Mouse (Mus musculus) heart, embryonic 14.5 days (tissue): ENCODE data around the gene Cd68. TPM values are rescaled to one million over a fixed set of nuclear protein-coding genes. Genes with fewer than 3 reads are reported as not detected.
A peak's percentile ranks its signal among the peaks of the same experiment; 100 is the strongest.
"Not testable (repeated sequence)": the region's sequence is repeated elsewhere in the genome, so short reads cannot be mapped to it uniquely, and the experiment has no call there.

ENCODE experiments used
- ATAC-seq: fragments of 200-750 bp; cut with Nextera tagmentation; 2 replicates; pipeline ENCODE4 v1.8.0; 2017; ENCODE audit warnings: low read depth, moderate TSS enrichment; ENCODE audit not compliant: insufficient number of reproducible peaks, insufficient read depth, low FRiP score
- H3K27ac ChIP-seq, 2 experiments: fragments of 200-500 bp in 1 of 2; fragments of 300-500 bp in 1 of 2; sonication (generic) in 1 of 2; replicated peaks in 1 of 2; 2 replicates each; pipeline ENCODE4 v1.5.1; 2012 to 2014; ENCODE audit warnings: low read depth in 2 of 2, low read length in 2 of 2, control low read depth in 1 of 2, mild to moderate bottlenecking in 1 of 2, mixed read lengths in 1 of 2; ENCODE audit not compliant: control insufficient read depth in 1 of 2, insufficient read depth in 1 of 2
- H3K27me3 ChIP-seq: fragments of 300-500 bp; sonication (generic); 2 replicates; pipeline ENCODE4 v1.6.1; 2014; ENCODE audit warnings: mild to moderate bottlenecking, low read length, control low read depth; ENCODE audit not compliant: control insufficient read depth, insufficient read depth
- H3K36me3 ChIP-seq: fragments of 300-500 bp; sonication (generic); 2 replicates; pipeline ENCODE4 v1.6.1; 2014; ENCODE audit warnings: mild to moderate bottlenecking, control low read depth, low read length, mixed read lengths; ENCODE audit not compliant: control insufficient read depth, insufficient read depth
- H3K4me1 ChIP-seq, 2 experiments: fragments of 200-500 bp in 1 of 2; fragments of 300-500 bp in 1 of 2; sonication (generic) in 1 of 2; 2 replicates each; pipeline ENCODE4 v1.6.1; 2012 to 2014; ENCODE audit warnings: low read length in 2 of 2, control low read depth in 1 of 2, mixed read lengths in 1 of 2; ENCODE audit not compliant: control insufficient read depth in 2 of 2, insufficient read depth in 2 of 2
- H3K4me2 ChIP-seq: fragments of 300-500 bp; sonication (generic); 2 replicates; pipeline ENCODE4 v1.6.1; 2014; ENCODE audit warnings: mild to moderate bottlenecking, low read length
- H3K4me3 ChIP-seq, 2 experiments: fragments of 200-500 bp in 1 of 2; fragments of 300-500 bp in 1 of 2; sonication (generic) in 1 of 2; 2 replicates each; pipeline ENCODE4 v1.5.1; 2012 to 2014; ENCODE audit warnings: low read length in 2 of 2, mild to moderate bottlenecking in 2 of 2, control low read depth in 1 of 2, low read depth in 1 of 2, moderate library complexity in 1 of 2; ENCODE audit not compliant: control insufficient read depth in 1 of 2, insufficient read depth in 1 of 2
- H3K9ac ChIP-seq: fragments of 300-500 bp; sonication (generic); 2 replicates; pipeline ENCODE4 v1.6.1; 2014; ENCODE audit warnings: mild to moderate bottlenecking, low read length
- H3K9me3 ChIP-seq: fragments of 300-500 bp; sonication (generic); 2 replicates; pipeline ENCODE4 v1.6.1; 2016; ENCODE audit warnings: low read length, control low read depth; ENCODE audit not compliant: control insufficient read depth
- WGBS: fragments of 180-500 bp; shearing (Covaris S2); extraction: QIAGEN DNeasy Blood & Tissue Kit; methylation state at CpG from one replicate; pipeline ENCODE4 v1.1.7; 2014; 5-methylcytosine and 5-hydroxymethylcytosine counted together
- polyA plus RNA-seq: library from polyadenylated mRNA; unstranded; fragments of >200 nt; fragmentation: Nextera tagmentation; extraction: Ambion mirVana; gene quantifications from 2 replicates; pipeline ENCODE4 v1.2.1, GENCODE M21; 2014

The Cd68 gene
- polyA plus RNA-seq, 1 experiment from 2014 or later, result 12.1 TPM

GRCm38 (mm10) chr11:69703381-69703780 is 37.4 kb upstream of the Cd68 start:
- not testable (repeated sequence) for H3K36me3 ChIP-seq

GRCm38 (mm10) chr11:69702886-69703285 is 36.9 kb upstream of the Cd68 start:
- 90% methylated on average over 10 of the region's 10 CpGs for WGBS
- H3K27ac ChIP-seq, H3K9ac ChIP-seq, H3K27me3 ChIP-seq, H3K4me2 ChIP-seq, ATAC-seq, H3K36me3 ChIP-seq, H3K4me3 ChIP-seq, H3K9me3 ChIP-seq: not testable (repeated sequence)
- H3K4me1 ChIP-seq, result peaks cover 5 to 12% of the 10 kb centered on the region in 2 experiments; a peak in 3 of 4 replicates

More at GRCm38 (mm10) chr11:69703381-69703780, 37.4 kb upstream of the Cd68 start:
- H3K4me3 ChIP-seq, H3K9ac ChIP-seq, H3K4me2 ChIP-seq, H3K27me3 ChIP-seq, ATAC-seq, H3K27ac ChIP-seq, H3K9me3 ChIP-seq: not testable (repeated sequence)
- H3K4me1 ChIP-seq, result peaks cover 5 to 12% of the 10 kb centered on the region in 2 experiments; a peak in 3 of 4 replicates
- 90% methylated on average over 2 of the region's 3 CpGs for WGBS

- WGBS, result 9% methylated on average over 1 of the region's 1 CpGs
- H3K9ac ChIP-seq, result no peak overlapping the region
- H3K36me3 ChIP-seq, result no peaks in the 10 kb centered on the region
- no peak for ATAC-seq
- H3K9me3 ChIP-seq, result no peaks in the 10 kb centered on the region
- H3K27me3 ChIP-seq, result no peaks in the 10 kb centered on the region
- no peak overlapping the region for H3K27ac ChIP-seq
- peaks cover 12 to 23% of the 10 kb centered on the region in 2 experiments for H3K4me1 ChIP-seq
- no peak overlapping the region for H3K4me3 ChIP-seq
- H3K4me2 ChIP-seq, result no peak overlapping the region
Measured at GRCm38 (mm10) chr11:69699595-69699994, 33.6 kb upstream of the Cd68 start.

- Histone ChIP-seq H3K9me3 (no peaks in the 10 kb centered on the region), H3K4me3 (no peak overlapping the region), H3K4me1 (peaks cover 12 to 24% of the 10 kb centered on the region in 2 experiments), H3K4me2 (no peak overlapping the region), H3K9ac (no peak overlapping the region), H3K27ac (no peak overlapping the region), H3K36me3 (no peaks in the 10 kb centered on the region), H3K27me3 (no peaks in the 10 kb centered on the region)
- 68% methylated on average over 5 of the region's 5 CpGs for WGBS
- no peak for ATAC-seq
Measured at GRCm38 (mm10) chr11:69698574-69698973, 32.6 kb upstream of the Cd68 start.

GRCm38 (mm10) chr11:69697396-69697795 is 31.4 kb upstream of the Cd68 start:
- Histone ChIP-seq H3K9me3 (no peaks in the 10 kb centered on the region), H3K9ac (no peak overlapping the region), H3K27ac (no peak overlapping the region), H3K4me3 (no peak overlapping the region), H3K36me3 (no peaks in the 10 kb centered on the region), H3K4me1 (peaks cover 14 to 27% of the 10 kb centered on the region in 2 experiments), H3K4me2 (no peak overlapping the region), H3K27me3 (no peaks in the 10 kb centered on the region)
- ATAC-seq, result no peak
- 80% methylated on average over 3 of the region's 3 CpGs for WGBS

DNA sequence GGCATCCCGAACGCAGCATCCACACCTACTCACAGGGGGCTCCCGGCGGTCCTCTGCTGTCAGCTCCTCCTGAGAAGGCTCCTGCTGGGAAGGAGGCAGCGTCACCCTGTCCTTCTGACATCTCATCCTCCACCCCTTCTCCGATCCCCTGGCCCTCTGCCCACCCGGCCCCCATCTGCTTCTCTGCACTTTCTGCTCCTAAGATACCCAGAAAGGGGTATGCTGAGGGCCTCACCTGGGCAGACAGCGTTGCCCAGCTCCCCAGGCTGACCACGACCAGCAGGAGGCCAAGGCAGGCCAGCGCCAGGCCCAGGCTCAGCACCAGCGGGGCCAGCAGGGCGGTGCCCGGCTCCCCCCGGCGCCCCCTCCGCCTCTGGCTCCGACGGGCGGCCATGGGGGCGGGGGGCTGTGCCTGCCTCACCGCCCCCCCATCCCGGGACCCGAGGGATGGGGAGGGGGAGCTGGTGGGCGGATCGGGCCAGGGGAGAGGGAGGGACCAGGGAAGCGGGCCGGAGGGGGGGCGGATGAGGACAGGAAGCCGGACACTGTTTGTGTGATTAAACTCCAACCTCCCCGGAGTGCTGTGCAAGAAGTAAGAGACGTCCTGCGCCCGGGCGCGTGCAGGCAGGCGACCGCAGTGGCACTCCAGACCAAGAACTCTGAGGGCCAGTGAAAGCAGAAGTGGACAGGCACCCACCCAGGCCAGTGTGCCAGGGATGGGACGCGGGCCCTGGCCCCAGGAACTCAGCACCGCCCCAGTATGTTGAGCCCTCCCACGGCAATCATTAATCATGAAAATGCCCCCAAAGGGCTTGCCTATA is 29.6 kb upstream of the Cd68 start, which contains the start of the genes Tnfsf12 and Tnfsfm13:
TSS of gene Tnfsf12 (minus strand) at position 489 of the 821 bp plus-strand sequence.
TSS of gene Tnfsfm13 (minus strand) at position 738 of the 821 bp plus-strand sequence.
- Histone ChIP-seq H3K9ac (peak within 1 kb of the TSS; percentile 85), H3K4me3 (peak within 1 kb of the TSS; percentile 57 to 60), H3K27me3 (no peaks in the 10 kb centered on the region), H3K4me2 (peak within 1 kb of the TSS; percentile 93), H3K27ac (peak within 1 kb of the TSS; percentile 64 to 77), H3K9me3 (no peaks in the 10 kb centered on the region), H3K36me3 (no peaks in the 10 kb centered on the region), H3K4me1 (peaks cover 14 to 27% of the 10 kb centered on the region in 2 experiments)
- peak; percentile 73 for ATAC-seq
- 2% methylated on average over 26 of the region's 41 CpGs for WGBS

DNA sequence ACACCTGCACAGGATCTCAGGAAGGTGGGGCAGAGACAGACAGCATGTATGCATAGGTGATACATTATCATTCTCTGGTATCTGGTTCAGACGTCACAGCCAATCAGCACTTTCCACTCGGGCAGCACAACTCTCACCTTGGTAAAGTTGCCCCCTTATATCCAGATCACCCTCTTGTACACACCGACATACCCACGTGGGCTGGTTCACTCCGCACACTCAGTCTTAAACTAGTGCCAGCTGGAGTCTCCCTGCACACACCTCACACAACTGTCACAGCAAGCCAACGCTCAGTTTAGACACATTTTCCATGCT is 29.1 kb upstream of the Cd68 start:
- peak overlapping the region; percentile 57 to 60 for H3K4me3 ChIP-seq
- no peaks in the 10 kb centered on the region for H3K27me3 ChIP-seq
- H3K9me3 ChIP-seq, result no peaks in the 10 kb centered on the region
- peak overlapping the region in 1 of 2 experiments; percentile 64; a peak in 1 of 4 replicates for H3K27ac ChIP-seq
- 26% methylated on average over 6 of the region's 6 CpGs for WGBS
- H3K36me3 ChIP-seq, result no peaks in the 10 kb centered on the region
- H3K4me2 ChIP-seq, result peak overlapping the region; percentile 93
- H3K9ac ChIP-seq, result peak overlapping the region; percentile 85
- peaks cover 14 to 23% of the 10 kb centered on the region in 2 experiments for H3K4me1 ChIP-seq
- 0 out of 2 replicates have a peak, but pooled peaks have one; percentile 2 for ATAC-seq
